Mouse (Mus musculus): ENCODE data around the gene Prex1. TPM values are rescaled to one million over a fixed set of nuclear protein-coding genes. Genes with fewer than 3 reads are reported as not detected.
"Not testable (repeated sequence)": the region's sequence is repeated elsewhere in the genome, so short reads cannot be mapped to it uniquely, and the experiment has no call there.

Gene Prex1
- polyA plus RNA-seq, 1 experiment from 2014 or later, result 16.1 TPM

DNA sequence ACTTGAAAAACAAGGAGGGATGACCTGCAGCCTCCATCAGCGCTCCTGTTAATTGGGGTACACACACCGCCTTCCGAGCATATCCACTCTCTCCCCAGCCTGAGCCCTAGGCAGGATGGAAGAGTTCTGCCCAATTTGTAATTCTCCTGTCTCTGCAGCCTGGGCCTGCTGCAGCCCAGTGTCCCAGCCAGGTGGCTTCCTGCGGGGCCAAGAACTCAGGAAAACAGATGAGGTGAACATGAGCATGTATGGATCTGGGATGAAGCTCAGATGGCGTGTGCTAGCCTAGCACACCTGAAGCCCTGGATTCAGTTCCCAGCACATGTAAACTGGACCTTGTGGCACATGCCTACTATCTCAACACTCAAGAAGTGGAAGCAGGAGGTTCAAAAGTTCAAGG, 192.2 kb downstream of the Prex1 start:
- H3K36me3 ChIP-seq (ENCODE audit: control insufficient read depth, insufficient read depth), result no peaks in the 10 kb centered on the region
- H3K27me3 ChIP-seq (ENCODE audit: control insufficient read depth, insufficient read depth, low read depth, low read length), result no peaks in the 10 kb centered on the region
- no peak for ATAC-seq (ENCODE audit: low read depth)
- no peak overlapping the region for H3K27ac ChIP-seq (ENCODE audit: low read length)
- no peak overlapping the region for H3K9ac ChIP-seq (ENCODE audit: low read depth, low read length)
- no peak overlapping the region for H3K4me2 ChIP-seq (ENCODE audit: low read depth, low read length)
- H3K4me1 ChIP-seq (ENCODE audit: control insufficient read depth, low read depth, low read length), result no peaks in the 10 kb centered on the region
- H3K9me3 ChIP-seq (replicated peaks; ENCODE audit: control insufficient read depth, low read length), result no peaks in the 10 kb centered on the region
- WGBS (ENCODE audit: insufficient replicate concordance), result 72% methylated on average over 5 of the region's 5 CpGs
- H3K4me3 ChIP-seq (ENCODE audit: low read depth, low read length), result no peak overlapping the region

GRCm38 (mm10) chr2:166520536-166520935, 193.1 kb downstream of the Prex1 start:
- no peaks in the 10 kb centered on the region for H3K27me3 ChIP-seq (ENCODE audit: control insufficient read depth, insufficient read depth, low read depth, low read length)
- WGBS (ENCODE audit: insufficient replicate concordance), result 71% methylated on average over 12 of the region's 12 CpGs
- no peak for ATAC-seq (ENCODE audit: low read depth)
- no peak overlapping the region for H3K4me2 ChIP-seq (ENCODE audit: low read depth, low read length)
- H3K4me1 ChIP-seq (ENCODE audit: control insufficient read depth, low read depth, low read length), result no peaks in the 10 kb centered on the region
- H3K27ac ChIP-seq (ENCODE audit: low read length), result no peak overlapping the region
- no peaks in the 10 kb centered on the region for H3K36me3 ChIP-seq (ENCODE audit: control insufficient read depth, insufficient read depth)
- no peaks in the 10 kb centered on the region for H3K9me3 ChIP-seq (replicated peaks; ENCODE audit: control insufficient read depth, low read length)
- H3K9ac ChIP-seq (ENCODE audit: low read depth, low read length), result no peak overlapping the region
- H3K4me3 ChIP-seq (ENCODE audit: low read depth, low read length), result no peak overlapping the region

- not testable (repeated sequence) for H3K27ac ChIP-seq (ENCODE audit: low read length); H3K4me2 ChIP-seq (ENCODE audit: low read depth, low read length); H3K9ac ChIP-seq (ENCODE audit: low read depth, low read length); H3K27me3 ChIP-seq (ENCODE audit: control insufficient read depth, insufficient read depth, low read depth, low read length); H3K4me1 ChIP-seq (ENCODE audit: control insufficient read depth, low read depth, low read length); ATAC-seq (ENCODE audit: low read depth); H3K4me3 ChIP-seq (ENCODE audit: low read depth, low read length); H3K9me3 ChIP-seq (replicated peaks; ENCODE audit: control insufficient read depth, low read length); H3K36me3 ChIP-seq (ENCODE audit: control insufficient read depth, insufficient read depth)
- WGBS (ENCODE audit: insufficient replicate concordance), result 16% methylated on average over 14 of the region's 17 CpGs
Observed at GRCm38 (mm10) chr2:166517392-166518174, 196.0 kb downstream of the Prex1 start.

DNA sequence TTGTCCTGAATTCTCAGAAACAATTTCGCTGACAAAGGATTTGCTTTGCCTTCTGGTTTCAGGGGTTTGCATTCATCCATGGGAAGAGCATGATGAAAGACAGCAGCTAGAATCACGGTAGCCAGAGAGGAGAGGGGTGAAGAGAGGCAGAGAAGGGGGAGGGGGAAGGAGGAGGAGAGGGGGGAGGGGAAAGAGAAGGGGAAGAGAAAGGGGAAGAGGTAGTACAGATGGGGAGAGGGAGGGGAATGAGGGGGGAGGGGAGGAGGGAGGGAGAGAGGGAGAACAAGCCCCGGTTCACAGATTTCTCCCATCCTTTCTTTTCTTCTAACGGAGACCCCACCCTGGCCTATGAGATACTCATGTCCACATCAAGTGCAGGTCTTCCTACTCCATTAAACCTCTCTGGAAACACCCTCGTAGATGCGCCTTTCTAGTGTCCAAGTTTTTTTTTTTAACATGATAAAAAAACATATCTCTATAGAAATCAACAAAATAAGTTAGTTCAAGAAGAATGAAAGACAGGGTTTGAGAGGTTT, 196.7 kb downstream of the Prex1 start:
- ATAC-seq (ENCODE audit: low read depth), result no peak
- WGBS (ENCODE audit: insufficient replicate concordance), result 33% methylated on average over 6 of the region's 6 CpGs
- H3K27ac ChIP-seq (ENCODE audit: low read length), result no peak overlapping the region

More for the DNA sequence above, 196.7 kb downstream of the Prex1 start:
- no peaks in the 10 kb centered on the region for H3K9me3 ChIP-seq (replicated peaks; ENCODE audit: control insufficient read depth, low read length)
- H3K4me1 ChIP-seq (ENCODE audit: control insufficient read depth, low read depth, low read length), result no peaks in the 10 kb centered on the region
- H3K36me3 ChIP-seq (ENCODE audit: control insufficient read depth, insufficient read depth), result no peaks in the 10 kb centered on the region
- H3K27me3 ChIP-seq (ENCODE audit: control insufficient read depth, insufficient read depth, low read depth, low read length), result no peaks in the 10 kb centered on the region
- H3K4me2 ChIP-seq (ENCODE audit: low read depth, low read length), result no peak overlapping the region
- H3K9ac ChIP-seq (ENCODE audit: low read depth, low read length), result no peak overlapping the region
- no peak overlapping the region for H3K4me3 ChIP-seq (ENCODE audit: low read depth, low read length)

Other genes with a start within 250 kb of the Prex1 start
- 1.8 and 2.5 TPM in 2 replicates for gene Trp53rkb, start 78.7 kb upstream of the Prex1 start, polyA plus RNA-seq (2015; fragmentation: Nextera tagmentation; extraction: Ambion mirVana)
- gene Arfgef2, start 91.8 kb upstream of the Prex1 start, polyA plus RNA-seq (2015; fragmentation: Nextera tagmentation; extraction: Ambion mirVana), result 4.1 and 4.2 TPM in 2 replicates
- gene Cse1l, start 192.2 kb upstream of the Prex1 start, polyA plus RNA-seq (2015; fragmentation: Nextera tagmentation; extraction: Ambion mirVana), result 41.2 and 42.9 TPM in 2 replicates

Data from liver, embryonic 16.5 days (tissue).